Mouse (Mus musculus): ENCODE results near the gene Nup98. TPM values are rescaled to one million over a fixed set of nuclear protein-coding genes. Genes with fewer than 3 reads are reported as not detected.

Gene Nup98
- polyA plus RNA-seq, 1 experiment from 2014 or later: 35.0 TPM

- H3K4me2 ChIP-seq (ENCODE audit: low read depth, low read length): peak overlapping the region; percentile 85
- H3K4me1 ChIP-seq (ENCODE audit: control insufficient read depth, insufficient read depth, low read length): peaks cover 44% of the 10 kb centered on the region
- no peaks in the 10 kb centered on the region for H3K27me3 ChIP-seq (ENCODE audit: control insufficient read depth, insufficient read depth, low read length)
- 0% methylated on average over 23 of the region's 23 CpGs for WGBS
- peak; percentile 9 for ATAC-seq (ENCODE audit: insufficient read depth, low FRiP score)
- H3K27ac ChIP-seq (ENCODE audit: low read length): peak overlapping the region; percentile 99
- H3K36me3 ChIP-seq (ENCODE audit: control insufficient read depth, insufficient read depth, low read length): no peaks in the 10 kb centered on the region
- peak overlapping the region; percentile 87 for H3K4me3 ChIP-seq (replicated peaks; ENCODE audit: low read length)
- peak overlapping the region; percentile 94 for H3K9ac ChIP-seq (ENCODE audit: low read length)
- no peaks in the 10 kb centered on the region for H3K9me3 ChIP-seq (replicated peaks; ENCODE audit: control insufficient read depth, low read length)
Measured at GRCm38 (mm10) chr7:102249531-102249895, 39.5 kb upstream of the Nup98 start.

GRCm38 (mm10) chr7:102248691-102249404 lies 38.9 kb upstream of the Nup98 start:
- H3K4me1 ChIP-seq (ENCODE audit: control insufficient read depth, insufficient read depth, low read length): peaks cover 50% of the 10 kb centered on the region
- 11% methylated on average over 16 of the region's 16 CpGs for WGBS

DNA sequence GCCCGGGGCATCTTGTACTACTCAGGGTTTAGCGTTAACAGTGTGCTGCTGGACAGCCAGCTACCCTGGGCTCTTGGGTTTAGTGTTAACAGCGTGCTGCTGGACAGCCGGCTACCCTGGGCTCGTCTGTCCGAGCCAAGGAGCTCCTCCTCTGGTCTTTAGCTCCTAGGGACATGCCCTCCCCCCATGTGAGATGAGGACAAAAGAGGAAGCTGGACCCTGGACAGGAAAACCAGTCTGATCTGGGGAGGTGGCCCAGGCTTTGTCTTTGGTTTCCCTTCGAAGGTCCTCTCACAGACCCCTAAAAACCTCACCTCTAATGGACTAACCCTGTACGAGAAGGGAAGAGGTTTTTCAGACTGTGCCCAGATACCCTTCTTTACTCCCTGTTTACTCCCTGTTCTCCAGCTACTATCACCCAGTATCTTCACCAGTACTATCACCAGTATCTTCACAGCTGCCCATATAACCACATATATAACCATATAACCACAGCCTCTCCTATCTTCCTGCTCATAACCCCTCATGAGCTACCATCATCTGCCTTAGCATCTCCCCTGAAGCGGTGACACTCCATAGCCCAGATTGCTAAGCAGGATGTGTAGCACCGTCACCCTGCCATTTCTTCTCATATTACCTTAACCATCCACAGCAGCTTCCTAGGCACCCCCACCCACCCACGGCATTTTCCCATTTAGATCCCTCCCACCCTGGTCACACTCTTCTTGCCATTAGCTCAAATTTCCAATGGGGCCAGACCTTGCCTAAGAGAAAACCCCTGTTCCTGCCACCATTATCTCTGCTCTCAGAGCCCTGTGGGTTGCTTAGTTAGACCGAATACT lies 37.2 kb upstream of the Nup98 start:
- no peaks in the 10 kb centered on the region for H3K9me3 ChIP-seq (replicated peaks; ENCODE audit: control insufficient read depth, low read length)
- peak overlapping the region; percentile 11; the same call in 1 of the 2 replicates for H3K27ac ChIP-seq (ENCODE audit: low read length)
- H3K4me2 ChIP-seq (ENCODE audit: low read depth, low read length): peak overlapping the region; percentile 85; the same call in 1 of the 2 replicates
- WGBS: 54% methylated on average over 12 of the region's 12 CpGs
- ATAC-seq (ENCODE audit: insufficient read depth, low FRiP score): no peak
- H3K9ac ChIP-seq (ENCODE audit: low read length): no peak overlapping the region
- no peaks in the 10 kb centered on the region for H3K36me3 ChIP-seq (ENCODE audit: control insufficient read depth, insufficient read depth, low read length)
- peak overlapping the region; percentile 87; the same call in 1 of the 2 replicates for H3K4me3 ChIP-seq (replicated peaks; ENCODE audit: low read length)
- no peaks in the 10 kb centered on the region for H3K27me3 ChIP-seq (ENCODE audit: control insufficient read depth, insufficient read depth, low read length)
- peaks cover 50% of the 10 kb centered on the region for H3K4me1 ChIP-seq (ENCODE audit: control insufficient read depth, insufficient read depth, low read length)

More at GRCm38 (mm10) chr7:102248691-102249404, 38.9 kb upstream of the Nup98 start:
- Histone ChIP-seq H3K9ac (ENCODE audit: low read length) (peak overlapping the region; percentile 94), H3K36me3 (ENCODE audit: control insufficient read depth, insufficient read depth, low read length) (no peaks in the 10 kb centered on the region), H3K9me3 (replicated peaks; ENCODE audit: control insufficient read depth, low read length) (no peaks in the 10 kb centered on the region), H3K4me3 (replicated peaks; ENCODE audit: low read length) (peak overlapping the region; percentile 87), H3K27ac (ENCODE audit: low read length) (peak overlapping the region; percentile 99), H3K4me2 (ENCODE audit: low read depth, low read length) (peak overlapping the region; percentile 85), H3K27me3 (ENCODE audit: control insufficient read depth, insufficient read depth, low read length) (no peaks in the 10 kb centered on the region)
- ATAC-seq (ENCODE audit: insufficient read depth, low FRiP score): no peak

GRCm38 (mm10) chr7:102246265-102246664 lies 36.3 kb upstream of the Nup98 start:
- Histone ChIP-seq H3K36me3 (ENCODE audit: control insufficient read depth, insufficient read depth, low read length) (0 out of 2 replicates have a peak, but pooled peaks cover under 1% of the 10 kb centered on the region), H3K4me1 (ENCODE audit: control insufficient read depth, insufficient read depth, low read length) (peaks cover 50% of the 10 kb centered on the region), H3K4me3 (replicated peaks; ENCODE audit: low read length) (no peak overlapping the region), H3K4me2 (ENCODE audit: low read depth, low read length) (peak overlapping the region; percentile 85; the same call in 1 of the 2 replicates), H3K9me3 (replicated peaks; ENCODE audit: control insufficient read depth, low read length) (no peaks in the 10 kb centered on the region), H3K27me3 (ENCODE audit: control insufficient read depth, insufficient read depth, low read length) (no peaks in the 10 kb centered on the region), H3K27ac (ENCODE audit: low read length) (peak overlapping the region; percentile 69), H3K9ac (ENCODE audit: low read length) (peak overlapping the region; percentile 61)
- ATAC-seq (ENCODE audit: insufficient read depth, low FRiP score): no peak
- WGBS: 49% methylated on average over 6 of the region's 6 CpGs

DNA sequence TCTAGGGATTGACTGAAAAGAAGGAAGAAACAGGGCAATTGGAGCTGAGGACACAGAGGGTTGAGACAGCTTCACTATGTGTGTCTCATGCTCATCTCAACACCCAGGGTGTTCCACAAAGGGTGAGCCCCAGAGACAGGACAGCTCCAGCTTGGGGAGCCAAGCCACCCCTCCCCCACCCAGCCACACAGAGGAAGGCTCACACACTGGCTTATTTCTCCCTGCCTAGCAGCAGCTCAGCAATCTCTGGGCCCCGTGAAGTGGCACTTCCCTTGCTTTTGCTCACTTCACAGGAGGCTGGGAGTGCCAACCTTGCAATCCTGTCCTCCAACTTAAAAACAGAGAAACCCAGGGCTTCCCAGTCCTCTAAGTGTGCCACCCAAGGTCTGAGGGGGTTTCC lies 35.8 kb upstream of the Nup98 start:
- no peak for ATAC-seq (ENCODE audit: insufficient read depth, low FRiP score)
- Histone ChIP-seq H3K27me3 (ENCODE audit: control insufficient read depth, insufficient read depth, low read length) (no peaks in the 10 kb centered on the region), H3K4me2 (ENCODE audit: low read depth, low read length) (peak overlapping the region; percentile 85; the same call in 1 of the 2 replicates), H3K9me3 (replicated peaks; ENCODE audit: control insufficient read depth, low read length) (no peaks in the 10 kb centered on the region), H3K36me3 (ENCODE audit: control insufficient read depth, insufficient read depth, low read length) (peaks cover 6% of the 10 kb centered on the region; the same call in 1 of the 2 replicates), H3K4me1 (ENCODE audit: control insufficient read depth, insufficient read depth, low read length) (peaks cover 50% of the 10 kb centered on the region), H3K4me3 (replicated peaks; ENCODE audit: low read length) (no peak overlapping the region), H3K9ac (ENCODE audit: low read length) (peak overlapping the region; percentile 61), H3K27ac (ENCODE audit: low read length) (peak overlapping the region; percentile 69)
- 15% methylated on average over 1 of the region's 1 CpGs for WGBS

DNA sequence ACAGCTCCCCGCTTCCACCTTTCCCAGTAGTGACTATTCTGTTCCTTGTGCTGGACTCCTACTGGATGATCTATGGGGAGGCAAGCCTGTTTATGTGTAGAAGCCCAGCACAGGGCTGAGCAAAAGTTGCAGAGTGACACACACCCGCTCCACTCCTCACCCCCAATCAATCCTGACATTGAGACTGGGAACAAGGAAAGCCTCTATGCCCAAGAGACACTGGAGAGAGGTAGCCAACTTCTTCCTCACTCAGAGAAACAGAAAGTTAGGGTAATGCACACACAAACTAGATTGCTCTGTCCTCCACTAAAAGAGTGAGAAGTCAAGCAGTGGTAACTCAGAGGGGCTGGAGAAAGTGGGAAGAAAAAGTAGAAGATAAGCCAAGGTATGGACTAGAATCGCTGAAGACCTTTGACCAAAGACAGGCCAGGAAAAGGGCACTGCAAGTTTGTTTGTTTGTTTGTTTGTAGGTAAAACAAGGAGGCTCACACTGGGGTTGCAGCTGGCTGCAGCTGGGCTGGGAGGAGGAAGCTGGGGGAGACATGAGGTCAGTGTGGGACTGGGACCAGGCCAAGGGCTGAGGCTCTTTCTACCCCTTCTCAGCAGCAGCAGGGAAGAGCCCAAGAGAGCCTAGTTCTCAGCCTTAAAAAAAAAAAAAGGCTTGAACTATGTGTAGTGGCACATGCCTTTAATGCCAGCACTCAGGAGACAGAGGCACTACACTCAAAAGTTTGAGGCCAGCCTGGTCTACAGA lies 35.0 kb upstream of the Nup98 start:
- Histone ChIP-seq H3K4me3 (replicated peaks; ENCODE audit: low read length) (no peak overlapping the region), H3K4me2 (ENCODE audit: low read depth, low read length) (0 out of 2 replicates have a peak overlapping the region, but pooled peaks have one; percentile 6), H3K27ac (ENCODE audit: low read length) (peak overlapping the region; percentile 69), H3K4me1 (ENCODE audit: control insufficient read depth, insufficient read depth, low read length) (peaks cover 50% of the 10 kb centered on the region), H3K9ac (ENCODE audit: low read length) (0 out of 2 replicates have a peak overlapping the region, but pooled peaks have one; percentile 20), H3K36me3 (ENCODE audit: control insufficient read depth, insufficient read depth, low read length) (peaks cover 11% of the 10 kb centered on the region; the same call in 1 of the 2 replicates), H3K9me3 (replicated peaks; ENCODE audit: control insufficient read depth, low read length) (no peaks in the 10 kb centered on the region), H3K27me3 (ENCODE audit: control insufficient read depth, insufficient read depth, low read length) (no peaks in the 10 kb centered on the region)
- no peak for ATAC-seq (ENCODE audit: insufficient read depth, low FRiP score)
- WGBS: 77% methylated on average over 3 of the region's 3 CpGs

DNA sequence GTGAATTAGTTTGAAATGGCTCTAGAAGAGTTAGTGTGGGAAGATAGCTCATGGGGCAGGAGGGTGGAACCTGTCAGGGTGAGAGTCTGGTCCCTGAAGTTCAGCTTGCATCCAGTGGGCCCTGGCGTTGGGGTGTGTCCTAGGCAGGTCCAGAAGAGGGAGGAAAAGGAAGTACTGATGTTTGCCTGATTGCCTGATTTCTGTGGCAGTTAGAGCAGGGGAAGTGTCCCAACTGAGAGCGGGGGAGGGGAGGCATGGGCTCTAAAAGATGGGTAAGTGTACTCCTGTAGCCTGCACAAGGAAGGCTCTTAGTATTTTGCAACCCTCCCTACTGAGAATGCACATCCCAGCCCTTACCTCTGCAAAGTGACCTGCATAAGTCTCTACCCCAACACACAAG lies 33.9 kb upstream of the Nup98 start:
- Histone ChIP-seq H3K4me1 (ENCODE audit: control insufficient read depth, insufficient read depth, low read length) (peaks cover 48% of the 10 kb centered on the region), H3K4me2 (ENCODE audit: low read depth, low read length) (0 out of 2 replicates have a peak overlapping the region, but pooled peaks have one; percentile 7), H3K9me3 (replicated peaks; ENCODE audit: control insufficient read depth, low read length) (no peaks in the 10 kb centered on the region), H3K4me3 (replicated peaks; ENCODE audit: low read length) (no peak overlapping the region), H3K27ac (ENCODE audit: low read length) (peak overlapping the region; percentile 69), H3K9ac (ENCODE audit: low read length) (0 out of 2 replicates have a peak overlapping the region, but pooled peaks have one; percentile 5), H3K36me3 (ENCODE audit: control insufficient read depth, insufficient read depth, low read length) (peaks cover 19% of the 10 kb centered on the region), H3K27me3 (ENCODE audit: control insufficient read depth, insufficient read depth, low read length) (no peaks in the 10 kb centered on the region)
- ATAC-seq (ENCODE audit: insufficient read depth, low FRiP score): no peak
- WGBS: 63% methylated on average over 2 of the region's 2 CpGs

DNA sequence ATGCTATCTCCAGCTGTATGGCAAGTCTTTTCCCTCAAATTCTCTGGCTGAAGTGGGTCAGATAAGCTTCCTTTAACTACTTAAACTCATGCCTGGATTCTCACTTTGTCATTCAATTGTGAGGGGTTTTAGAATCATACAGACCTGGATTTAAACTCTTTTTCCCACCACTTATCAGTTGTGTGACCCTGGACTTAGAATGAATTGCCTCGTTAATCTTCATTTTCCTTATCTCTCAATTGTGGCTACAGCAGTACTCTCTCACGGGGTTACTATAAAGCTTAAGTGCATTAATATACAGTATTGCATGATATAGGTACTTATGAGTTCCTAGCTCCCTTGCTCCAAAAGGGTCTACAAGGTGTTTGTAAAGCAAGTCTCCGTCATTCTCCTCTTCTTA lies 32.9 kb upstream of the Nup98 start:
- Histone ChIP-seq H3K4me3 (replicated peaks; ENCODE audit: low read length) (no peak overlapping the region), H3K9ac (ENCODE audit: low read length) (no peak overlapping the region), H3K27me3 (ENCODE audit: control insufficient read depth, insufficient read depth, low read length) (no peaks in the 10 kb centered on the region), H3K4me2 (ENCODE audit: low read depth, low read length) (no peak overlapping the region), H3K9me3 (replicated peaks; ENCODE audit: control insufficient read depth, low read length) (no peaks in the 10 kb centered on the region), H3K27ac (ENCODE audit: low read length) (no peak overlapping the region), H3K4me1 (ENCODE audit: control insufficient read depth, insufficient read depth, low read length) (peaks cover 40% of the 10 kb centered on the region), H3K36me3 (ENCODE audit: control insufficient read depth, insufficient read depth, low read length) (peaks cover 25% of the 10 kb centered on the region)
- 65% methylated on average over 3 of the region's 3 CpGs for WGBS
- ATAC-seq (ENCODE audit: insufficient read depth, low FRiP score): no peak

All from stomach, embryonic 16.5 days (tissue).